Mouse (Mus musculus): ENCODE data around the gene Orai3. TPM values are rescaled to one million over a fixed set of nuclear protein-coding genes. Genes with fewer than 3 reads are reported as not detected.

Orai3 gene
- polyA plus RNA-seq, 1 experiment = 50.3 TPM

DNA sequence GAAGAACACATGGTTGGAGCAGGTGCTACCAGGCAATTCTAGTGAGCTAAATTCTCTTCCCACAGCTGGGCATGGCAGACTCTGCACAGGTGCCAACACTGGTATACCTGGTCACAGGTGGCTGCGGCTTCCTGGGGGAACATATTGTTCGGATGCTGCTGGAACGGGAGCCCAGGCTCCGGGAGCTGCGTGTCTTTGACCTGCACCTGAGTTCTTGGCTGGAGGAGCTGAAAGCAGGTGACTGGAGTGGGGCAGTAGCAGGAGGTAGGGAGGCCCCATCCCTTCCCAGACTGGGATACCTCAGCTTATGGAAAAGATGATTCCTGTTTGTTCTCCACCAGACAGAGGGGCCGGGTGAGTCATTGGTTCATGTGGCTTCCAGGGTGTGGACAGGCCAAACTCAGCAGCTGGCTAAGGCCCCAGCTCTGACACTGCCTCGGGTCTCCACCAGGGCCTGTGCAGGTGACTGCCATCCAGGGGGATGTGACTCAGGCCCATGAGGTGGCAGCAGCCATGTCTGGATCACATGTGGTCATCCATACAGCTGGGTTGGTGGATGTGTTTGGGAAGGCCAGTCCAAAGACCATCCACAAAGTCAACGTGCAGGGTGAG, 31.5 kb downstream of the Orai3 start:
- Histone ChIP-seq H3K4me3 (ENCODE audit: extremely low read depth, insufficient read depth, insufficient read length) (no peak overlapping the region), H3K27me3 (ENCODE audit: control insufficient read depth, insufficient read depth, low read length) (no peaks in the 10 kb centered on the region), H3K36me3 (ENCODE audit: control insufficient read depth, insufficient read depth, low read length) (peaks cover 28% of the 10 kb centered on the region), H3K27ac (ENCODE audit: insufficient read depth, low read length) (no peak overlapping the region), H3K4me1 (ENCODE audit: control insufficient read depth, insufficient read depth, insufficient read length) (no peaks in the 10 kb centered on the region; the same call in 1 of the 2 replicates)
- 83% methylated on average over 8 of the region's 8 CpGs for WGBS
- DNase-seq (ENCODE audit: low read depth in 1 of 2, low spot score in 2 of 2) = no peak
- no peak for TF ChIP-seq POLR2A (IDR thresholded peaks at IDR 0.05; ENCODE audit: low read depth, low read length)
- TF ChIP-seq CTCF (IDR thresholded peaks at IDR 0.05; ENCODE audit: extremely low read depth, insufficient read depth, insufficient read length, insufficient replicate concordance) = no peak

DNA sequence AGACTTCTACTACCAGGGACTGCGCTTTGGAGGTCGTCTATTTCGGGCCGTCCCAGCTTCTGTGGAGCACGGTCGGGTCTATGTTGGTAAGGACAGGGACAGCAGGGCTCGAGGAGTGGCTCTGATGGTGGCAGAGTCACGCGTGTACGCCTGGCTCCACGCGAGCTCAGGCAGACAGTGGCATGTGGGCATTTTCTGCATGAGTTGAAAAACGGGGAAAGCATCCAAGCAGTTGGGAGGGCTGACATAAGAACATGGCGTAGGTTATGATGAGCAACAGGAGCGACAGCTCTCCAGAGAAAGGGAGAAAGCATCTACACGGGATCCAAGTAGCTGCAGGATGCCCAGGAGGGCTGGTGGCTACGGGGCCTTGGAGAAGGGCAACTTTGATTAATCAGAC, 32.7 kb downstream of the Orai3 start:
- H3K4me3 ChIP-seq (ENCODE audit: extremely low read depth, insufficient read depth, insufficient read length) = no peak overlapping the region
- DNase-seq (ENCODE audit: low read depth in 1 of 2, low spot score in 2 of 2) = no peak
- H3K27me3 ChIP-seq (ENCODE audit: control insufficient read depth, insufficient read depth, low read length) = no peaks in the 10 kb centered on the region
- TF ChIP-seq POLR2A (IDR thresholded peaks at IDR 0.05; ENCODE audit: low read depth, low read length) (no peak), CTCF (IDR thresholded peaks at IDR 0.05; ENCODE audit: extremely low read depth, insufficient read depth, insufficient read length, insufficient replicate concordance) (no peak)
- WGBS = 93% methylated on average over 17 of the region's 17 CpGs
- peaks cover 17% of the 10 kb centered on the region for H3K36me3 ChIP-seq (ENCODE audit: control insufficient read depth, insufficient read depth, low read length)
- no peak overlapping the region for H3K27ac ChIP-seq (ENCODE audit: insufficient read depth, low read length)
- no peaks in the 10 kb centered on the region; the same call in 1 of the 2 replicates for H3K4me1 ChIP-seq (ENCODE audit: control insufficient read depth, insufficient read depth, insufficient read length)

DNA sequence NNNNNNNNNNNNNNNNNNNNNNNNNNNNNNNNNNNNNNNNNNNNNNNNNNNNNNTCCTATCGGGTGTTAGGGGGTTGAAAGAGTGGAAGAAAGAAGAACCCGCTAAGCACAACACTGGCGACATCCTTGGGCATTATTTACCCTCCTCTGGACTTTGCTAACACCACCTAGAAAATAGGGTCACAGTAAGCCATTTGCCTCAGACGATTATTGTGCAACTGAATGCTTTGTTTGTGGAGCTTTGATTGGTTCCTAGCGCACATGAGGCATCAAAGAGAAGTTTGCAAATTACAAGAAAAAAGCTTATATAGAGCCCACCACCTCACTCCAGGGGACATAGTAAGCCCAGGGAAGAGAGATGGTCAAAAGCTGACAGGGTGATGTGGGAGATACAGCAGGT, 39.2 kb downstream of the Orai3 start:
- TF ChIP-seq CTCF (IDR thresholded peaks at IDR 0.05; ENCODE audit: extremely low read depth, insufficient read depth, insufficient read length, insufficient replicate concordance) (no peak), POLR2A (IDR thresholded peaks at IDR 0.05; ENCODE audit: low read depth, low read length) (no peak)
- no peaks in the 10 kb centered on the region for H3K27me3 ChIP-seq (ENCODE audit: control insufficient read depth, insufficient read depth, low read length)
- WGBS = 73% methylated on average over 5 of the region's 5 CpGs
- H3K4me1 ChIP-seq (ENCODE audit: control insufficient read depth, insufficient read depth, insufficient read length) = no peaks in the 10 kb centered on the region; the same call in 1 of the 2 replicates
- no peak overlapping the region for H3K27ac ChIP-seq (ENCODE audit: insufficient read depth, low read length)
- no peaks in the 10 kb centered on the region for H3K36me3 ChIP-seq (ENCODE audit: control insufficient read depth, insufficient read depth, low read length)
- H3K4me3 ChIP-seq (ENCODE audit: extremely low read depth, insufficient read depth, insufficient read length) = no peak overlapping the region
- DNase-seq (ENCODE audit: low read depth in 1 of 2, low spot score in 2 of 2) = no peak

DNA sequence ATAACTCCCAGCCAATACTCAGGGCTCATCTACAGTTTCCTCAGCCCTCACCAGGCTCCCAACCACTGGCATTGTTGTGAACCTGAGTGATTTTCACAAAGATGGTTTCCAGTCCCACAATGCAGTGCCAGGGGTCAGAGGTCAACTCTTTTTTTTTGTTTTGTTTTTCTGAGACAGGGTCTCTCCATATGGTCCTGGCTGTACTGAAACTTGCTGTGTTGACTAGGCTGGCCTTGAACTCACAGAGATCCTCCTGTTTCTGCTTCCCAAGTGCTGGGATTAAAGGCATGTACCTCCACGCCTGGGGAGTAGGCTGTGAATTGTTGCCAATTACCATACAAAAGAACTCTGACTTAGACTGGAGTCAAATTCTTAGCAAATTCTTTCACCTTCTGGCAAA, 40.2 kb downstream of the Orai3 start:
- Histone ChIP-seq H3K36me3 (ENCODE audit: control insufficient read depth, insufficient read depth, low read length) (no peaks in the 10 kb centered on the region), H3K27ac (ENCODE audit: insufficient read depth, low read length) (no peak overlapping the region), H3K4me3 (ENCODE audit: extremely low read depth, insufficient read depth, insufficient read length) (no peak overlapping the region), H3K27me3 (ENCODE audit: control insufficient read depth, insufficient read depth, low read length) (no peaks in the 10 kb centered on the region), H3K4me1 (ENCODE audit: control insufficient read depth, insufficient read depth, insufficient read length) (no peaks in the 10 kb centered on the region)
- 85% methylated on average over 1 of the region's 1 CpGs for WGBS
- no peak for DNase-seq (ENCODE audit: low read depth in 1 of 2, low spot score in 2 of 2)
- TF ChIP-seq CTCF (IDR thresholded peaks at IDR 0.05; ENCODE audit: extremely low read depth, insufficient read depth, insufficient read length, insufficient replicate concordance) = no peak
- no peak for TF ChIP-seq POLR2A (IDR thresholded peaks at IDR 0.05; ENCODE audit: low read depth, low read length)

DNA sequence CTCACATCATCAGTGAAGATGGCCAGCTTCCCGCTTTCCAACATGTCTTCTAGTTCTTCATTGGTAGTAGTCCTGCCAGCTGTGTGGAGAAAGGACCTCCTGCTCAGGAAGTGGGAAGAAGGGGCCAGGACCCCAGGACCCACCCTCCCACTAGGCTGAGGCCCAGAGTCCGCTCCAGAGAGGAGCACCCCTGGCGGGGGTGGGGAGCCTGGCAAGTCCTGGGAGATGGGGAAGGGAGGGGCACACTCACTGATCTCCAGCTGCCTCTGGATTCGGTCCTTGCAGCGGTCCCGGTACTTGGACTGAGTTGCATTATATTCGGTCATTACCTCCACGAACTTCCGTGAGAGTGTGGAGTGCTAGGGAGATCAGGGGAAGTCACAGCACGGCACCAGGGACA, 41.0 kb downstream of the Orai3 start:
- no peaks in the 10 kb centered on the region for H3K27me3 ChIP-seq (ENCODE audit: control insufficient read depth, insufficient read depth, low read length)
- H3K36me3 ChIP-seq (ENCODE audit: control insufficient read depth, insufficient read depth, low read length) = no peaks in the 10 kb centered on the region
- WGBS = 95% methylated on average over 10 of the region's 10 CpGs
- no peak overlapping the region for H3K4me3 ChIP-seq (ENCODE audit: extremely low read depth, insufficient read depth, insufficient read length)
- no peak for DNase-seq (ENCODE audit: low read depth in 1 of 2, low spot score in 2 of 2)
- no peaks in the 10 kb centered on the region for H3K4me1 ChIP-seq (ENCODE audit: control insufficient read depth, insufficient read depth, insufficient read length)
- TF ChIP-seq POLR2A (IDR thresholded peaks at IDR 0.05; ENCODE audit: low read depth, low read length) (no peak), CTCF (IDR thresholded peaks at IDR 0.05; ENCODE audit: extremely low read depth, insufficient read depth, insufficient read length, insufficient replicate concordance) (no peak)
- H3K27ac ChIP-seq (ENCODE audit: insufficient read depth, low read length) = no peak overlapping the region

DNA sequence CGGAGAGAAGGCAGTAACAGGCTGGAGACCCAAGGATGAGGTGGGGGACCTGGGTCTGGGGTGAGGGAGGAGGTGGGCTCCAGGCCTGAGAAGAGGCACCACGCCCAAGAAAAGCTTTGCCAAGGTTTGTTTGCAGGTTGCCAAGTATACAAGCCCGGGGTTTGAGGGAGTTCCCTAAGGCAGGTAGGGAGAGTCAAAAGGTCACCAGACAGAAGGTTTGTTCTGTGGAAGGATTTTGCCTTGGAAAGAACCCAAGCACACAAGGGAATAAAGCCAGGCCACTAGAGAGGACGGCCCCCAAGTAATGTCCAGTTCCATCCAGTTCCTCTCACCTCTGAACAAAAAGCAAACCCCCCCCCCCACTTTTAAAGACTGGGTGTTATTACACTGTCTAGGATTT, 41.6 kb downstream of the Orai3 start:
- Histone ChIP-seq H3K4me1 (ENCODE audit: control insufficient read depth, insufficient read depth, insufficient read length) (no peaks in the 10 kb centered on the region), H3K36me3 (ENCODE audit: control insufficient read depth, insufficient read depth, low read length) (no peaks in the 10 kb centered on the region), H3K27me3 (ENCODE audit: control insufficient read depth, insufficient read depth, low read length) (no peaks in the 10 kb centered on the region), H3K4me3 (ENCODE audit: extremely low read depth, insufficient read depth, insufficient read length) (no peak overlapping the region), H3K27ac (ENCODE audit: insufficient read depth, low read length) (no peak overlapping the region)
- TF ChIP-seq POLR2A (IDR thresholded peaks at IDR 0.05; ENCODE audit: low read depth, low read length) (no peak), CTCF (IDR thresholded peaks at IDR 0.05; ENCODE audit: extremely low read depth, insufficient read depth, insufficient read length, insufficient replicate concordance) (no peak)
- 89% methylated on average over 4 of the region's 4 CpGs for WGBS
- no peak for DNase-seq (ENCODE audit: low read depth in 1 of 2, low spot score in 2 of 2)

DNA sequence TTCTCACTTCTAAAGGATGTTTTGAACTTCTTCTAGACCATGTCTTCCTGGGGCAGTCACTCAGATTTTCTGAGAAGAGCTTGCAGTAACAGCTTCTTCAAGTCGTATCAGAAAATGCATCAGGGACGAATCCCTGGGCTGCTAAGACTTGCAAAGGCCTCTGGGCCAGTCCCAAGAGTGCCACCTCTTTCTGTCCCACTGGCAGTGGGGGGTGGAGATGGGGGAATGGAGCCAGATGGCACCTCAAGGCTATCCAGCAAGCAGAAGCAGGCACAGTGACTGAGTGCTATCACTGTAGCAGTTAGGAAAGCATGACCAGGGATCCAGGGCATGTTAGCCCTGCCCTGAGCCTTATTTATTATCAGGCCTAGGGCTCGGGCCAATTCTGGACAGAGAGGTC, 42.7 kb downstream of the Orai3 start:
- no peaks in the 10 kb centered on the region for H3K27me3 ChIP-seq (ENCODE audit: control insufficient read depth, insufficient read depth, low read length)
- no peaks in the 10 kb centered on the region for H3K4me1 ChIP-seq (ENCODE audit: control insufficient read depth, insufficient read depth, insufficient read length)
- no peaks in the 10 kb centered on the region for H3K36me3 ChIP-seq (ENCODE audit: control insufficient read depth, insufficient read depth, low read length)
- no peak overlapping the region for H3K27ac ChIP-seq (ENCODE audit: insufficient read depth, low read length)
- no peak for DNase-seq (ENCODE audit: low read depth in 1 of 2, low spot score in 2 of 2)
- TF ChIP-seq POLR2A (IDR thresholded peaks at IDR 0.05; ENCODE audit: low read depth, low read length) = no peak
- TF ChIP-seq CTCF (IDR thresholded peaks at IDR 0.05; ENCODE audit: extremely low read depth, insufficient read depth, insufficient read length, insufficient replicate concordance) = no peak
- WGBS = 77% methylated on average over 3 of the region's 3 CpGs
- H3K4me3 ChIP-seq (ENCODE audit: extremely low read depth, insufficient read depth, insufficient read length) = no peak overlapping the region
